8 mouse cellular contexts compared by ENCODE assay signal in the genomic region with DNA sequence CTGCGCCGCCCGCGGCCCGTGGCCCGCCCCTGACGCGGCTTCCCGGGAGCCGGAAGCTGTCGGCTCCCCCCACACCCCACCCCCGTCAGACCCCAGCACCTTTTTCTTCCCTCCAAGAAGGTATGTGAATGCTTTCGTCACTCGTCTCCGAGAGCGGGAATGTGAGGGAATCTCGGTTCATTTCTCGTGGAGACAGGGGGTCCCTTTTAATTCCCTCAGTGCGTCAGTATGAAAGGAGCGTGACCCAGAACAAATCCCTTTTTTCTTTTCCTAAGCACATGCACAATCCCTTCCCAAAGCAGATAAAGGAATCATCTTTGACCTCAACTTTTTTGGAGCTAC. TPM values are rescaled to one million over a fixed set of nuclear protein-coding genes. Genes with fewer than 3 reads are reported as not detected.
DNase-seq lines count a peak whose midpoint lies in the region; ATAC-seq and TF ChIP-seq lines count a peak whose summit lies in the region.

No protein-coding gene starts in this region.

- H3K27me3 ChIP-seq in heart, embryonic 15.5 days, result no peaks in the 10 kb centered on the region
- no peaks in the 10 kb centered on the region for H3K27me3 ChIP-seq in hindbrain, embryonic 12.5 days
- no peaks in the 10 kb centered on the region for H3K27me3 ChIP-seq in midbrain, embryonic 13.5 days

- TF ChIP-seq CTCF in bone marrow macrophage, adult 2 months (IDR thresholded peaks at IDR 0.05; ENCODE audit: low read depth, low read length), result no peak

- H3K4me2 ChIP-seq in heart, embryonic 15.5 days, result peak overlapping the region; percentile 79
- H3K4me2 ChIP-seq in hindbrain, embryonic 12.5 days (replicated peaks), result peak overlapping the region; percentile 67
- peak overlapping the region; percentile 70 for H3K4me2 ChIP-seq in midbrain, embryonic 13.5 days (replicated peaks)

- no peak for TF ChIP-seq POLR2A in bone marrow macrophage, adult 2 months (IDR thresholded peaks at IDR 0.05; ENCODE audit: borderline replicate concordance, low read depth, low read length)

- H3K9me3 ChIP-seq in heart, embryonic 15.5 days (replicated peaks), result no peaks in the 10 kb centered on the region
- no peaks in the 10 kb centered on the region for H3K9me3 ChIP-seq in hindbrain, embryonic 12.5 days (replicated peaks)
- no peaks in the 10 kb centered on the region for H3K9me3 ChIP-seq in midbrain, embryonic 13.5 days

- H3K27ac ChIP-seq in heart, embryonic 15.5 days, result peak overlapping the region; percentile 95
- H3K27ac ChIP-seq in bone marrow macrophage, adult 2 months (ENCODE audit: insufficient read depth, low read depth, low read length), result no peak overlapping the region
- H3K27ac ChIP-seq in hindbrain, embryonic 12.5 days, result peak overlapping the region; percentile 98
- H3K27ac ChIP-seq in midbrain, embryonic 13.5 days, result peak overlapping the region; percentile 98

- intact Hi-C loops in heart, postnatal 14 days (cut with DNase I), result loop anchor here (5.0 kb wide), 2 partner anchors 51 to 84 kb away; a partner anchor contains a TSS

- no peak for DNase-seq in heart, postnatal 14 days
- no peak for DNase-seq in T-cell, adult 2 months (ENCODE audit: low spot score)
- DNase-seq in kidney, adult 9 months, result no peak
- DNase-seq in kidney, adult 11 months, result no peak

- H3K9ac ChIP-seq in heart, embryonic 15.5 days, result peak overlapping the region; percentile 96
- H3K9ac ChIP-seq in hindbrain, embryonic 12.5 days, result peak overlapping the region; percentile 97
- H3K9ac ChIP-seq in midbrain, embryonic 13.5 days (replicated peaks), result peak overlapping the region; percentile 96

- H3K36me3 ChIP-seq in heart, embryonic 15.5 days, result no peaks in the 10 kb centered on the region
- no peaks in the 10 kb centered on the region for H3K36me3 ChIP-seq in hindbrain, embryonic 12.5 days
- no peaks in the 10 kb centered on the region for H3K36me3 ChIP-seq in midbrain, embryonic 13.5 days

- peak overlapping the region; percentile 96 for H3K4me3 ChIP-seq in heart, embryonic 15.5 days
- 0 out of 2 replicates have a peak overlapping the region, but pooled peaks have one; percentile 2 for H3K4me3 ChIP-seq in bone marrow macrophage, adult 2 months (ENCODE audit: insufficient read depth, low read length)
- peak overlapping the region; percentile 88 for H3K4me3 ChIP-seq in hindbrain, embryonic 12.5 days
- H3K4me3 ChIP-seq in midbrain, embryonic 13.5 days (replicated peaks), result peak overlapping the region; percentile 92

- ATAC-seq in heart, embryonic 15.5 days (replicated peaks; ENCODE audit: insufficient number of reproducible peaks, insufficient read depth, low FRiP score, low read depth), result no peak
- ATAC-seq in hindbrain, embryonic 12.5 days (ENCODE audit: low FRiP score), result no peak
- ATAC-seq in midbrain, embryonic 13.5 days, result no peak

- peaks cover 4% of the 10 kb centered on the region; the same call in 1 of the 2 replicates for H3K4me1 ChIP-seq in heart, embryonic 15.5 days (replicated peaks)
- H3K4me1 ChIP-seq in bone marrow macrophage, adult 2 months (ENCODE audit: control insufficient read depth, insufficient read depth, low read length), result peaks cover 12% of the 10 kb centered on the region
- H3K4me1 ChIP-seq in hindbrain, embryonic 12.5 days, result peaks cover 2% of the 10 kb centered on the region
- peaks cover 6% of the 10 kb centered on the region for H3K4me1 ChIP-seq in midbrain, embryonic 13.5 days (replicated peaks)

- WGBS in heart, embryonic 15.5 days, result under 1% methylated on average over 20 of the region's 20 CpGs
- under 1% methylated on average over 13 of the region's 20 CpGs for WGBS in hindbrain, embryonic 12.5 days
- under 1% methylated on average over 20 of the region's 20 CpGs for WGBS in midbrain, embryonic 13.5 days

RNA-seq across cellular contexts. Expression of a gene that starts 0.2 kb away (rescaled TPM):
- polyA plus RNA-seq in heart, embryonic 15.5 days (2015; fragmentation: Nextera tagmentation; extraction: Ambion mirVana), result 2.8 and 3.0 TPM in 2 replicates
- total RNA-seq in heart, postnatal 14 days (2021), result 10 to 100 TPM; 23.1 to 24.2 TPM
- 1.3 and 2.0 TPM in 2 replicates for polyA plus RNA-seq in bone marrow macrophage, adult 2 months (2012; ENCODE audit: insufficient read depth, insufficient read length, missing spikeins)
- 6.0 and 6.4 TPM in 2 replicates for polyA plus RNA-seq in hindbrain, embryonic 12.5 days (2016; fragmentation: Nextera tagmentation; extraction: Ambion mirVana)
- polyA plus RNA-seq in midbrain, embryonic 13.5 days (2015; fragmentation: Nextera tagmentation; extraction: Ambion mirVana), result 5.6 and 6.1 TPM in 2 replicates

RNA-seq across cellular contexts. Expression of a gene that starts 52.6 kb away (rescaled TPM):
- polyA plus RNA-seq in heart, embryonic 15.5 days (2015; fragmentation: Nextera tagmentation; extraction: Ambion mirVana), result 135 and 166 TPM in 2 replicates
- 10 to 100 TPM; 75.5 to 84.6 TPM for total RNA-seq in heart, postnatal 14 days (2021)
- 46.4 and 51.1 TPM in 2 replicates for polyA plus RNA-seq in bone marrow macrophage, adult 2 months (2012; ENCODE audit: insufficient read depth, insufficient read length, missing spikeins)
- polyA plus RNA-seq in hindbrain, embryonic 12.5 days (2016; fragmentation: Nextera tagmentation; extraction: Ambion mirVana), result 225 TPM in 2 replicates
- 256 and 274 TPM in 2 replicates for polyA plus RNA-seq in midbrain, embryonic 13.5 days (2015; fragmentation: Nextera tagmentation; extraction: Ambion mirVana)

RNA-seq across cellular contexts. Expression of a gene that starts 53.6 kb away (rescaled TPM):
- polyA plus RNA-seq in heart, embryonic 15.5 days (2015; fragmentation: Nextera tagmentation; extraction: Ambion mirVana), result 107 and 122 TPM in 2 replicates
- 10 to 100 TPM; 30.4 to 38.0 TPM for total RNA-seq in heart, postnatal 14 days (2021)
- polyA plus RNA-seq in bone marrow macrophage, adult 2 months (2012; ENCODE audit: insufficient read depth, insufficient read length, missing spikeins), result 62.4 and 68.9 TPM in 2 replicates
- polyA plus RNA-seq in hindbrain, embryonic 12.5 days (2016; fragmentation: Nextera tagmentation; extraction: Ambion mirVana), result 97.2 and 103 TPM in 2 replicates
- 79.6 and 80.6 TPM in 2 replicates for polyA plus RNA-seq in midbrain, embryonic 13.5 days (2015; fragmentation: Nextera tagmentation; extraction: Ambion mirVana)

Comparison
In these comparisons a context has a peak if more than half of its experiments do, and no peak if none do; other contexts are left out.
1. H3K4me3 ChIP-seq: peak in every context shown above with its lines; median percentile 96 in heart, embryonic 15.5 days; 92 in midbrain, embryonic 13.5 days; 88 in hindbrain, embryonic 12.5 days; 2 in bone marrow macrophage, adult 2 months.